Mouse (Mus musculus) naive thymus-derived CD4-positive, alpha-beta T cell, adult 5 months (primary cell): Measurements from ENCODE around the gene Slc48a1. TPM values are rescaled to one million over a fixed set of nuclear protein-coding genes. Genes with fewer than 3 reads are reported as not detected.

Source experiments
- polyA plus RNA-seq: library from polyadenylated mRNA; unstranded; fragments of 100-300 nt; shearing (Covaris generic); gene quantifications from one replicate; pipeline ENCODE4 v1.2.1, GENCODE M21; 2017

The Slc48a1 gene
- 38.3 TPM for polyA plus RNA-seq

DNA sequence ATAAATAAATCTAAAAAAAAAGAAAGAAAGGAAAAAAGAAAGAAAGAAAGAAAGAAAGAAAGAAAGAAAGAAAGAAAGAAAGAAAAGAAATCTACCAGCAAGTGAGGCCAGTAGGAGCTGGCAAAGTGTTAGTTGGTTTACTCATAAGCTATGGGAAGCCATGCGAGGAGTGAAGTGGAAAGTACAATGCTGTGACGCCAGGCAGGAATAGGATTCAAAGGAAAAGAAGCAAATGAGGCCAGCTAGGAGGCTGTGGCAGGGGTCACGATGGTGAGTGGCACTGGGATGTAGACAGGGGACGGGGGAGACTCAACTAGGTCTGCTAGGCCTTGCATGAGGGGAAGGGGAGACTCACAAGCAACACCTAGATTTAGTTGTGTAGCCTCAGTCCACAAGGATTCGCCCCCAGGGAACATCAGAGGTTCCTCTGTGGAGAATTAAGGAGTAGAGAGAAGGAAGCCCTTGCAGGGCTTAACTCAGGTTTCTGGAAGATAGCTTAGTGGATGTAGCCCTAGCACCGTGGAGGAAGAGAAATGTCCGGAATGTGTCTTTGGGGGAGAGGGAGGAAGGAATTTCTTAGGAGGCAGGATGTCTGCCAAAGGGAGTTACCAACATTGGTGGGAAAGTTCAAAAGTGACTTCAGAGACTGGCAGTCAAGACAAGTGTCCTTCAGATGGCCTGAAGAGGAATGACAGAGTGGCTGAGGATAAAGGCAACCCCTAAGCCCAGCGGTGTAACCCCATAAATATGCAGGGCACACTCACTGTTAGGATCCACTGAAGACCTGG, at the start of gene Slc48a1:
TSS of gene Slc48a1 (plus strand) at position 210 of the 788 bp plus-strand sequence.

GRCm38 (mm10) chr15:97731111-97731510, 47.2 kb upstream of the Slc48a1 start, which contains the start of gene Endou:
TSS of gene Endou (minus strand) at chr15:97731339.

DNA sequence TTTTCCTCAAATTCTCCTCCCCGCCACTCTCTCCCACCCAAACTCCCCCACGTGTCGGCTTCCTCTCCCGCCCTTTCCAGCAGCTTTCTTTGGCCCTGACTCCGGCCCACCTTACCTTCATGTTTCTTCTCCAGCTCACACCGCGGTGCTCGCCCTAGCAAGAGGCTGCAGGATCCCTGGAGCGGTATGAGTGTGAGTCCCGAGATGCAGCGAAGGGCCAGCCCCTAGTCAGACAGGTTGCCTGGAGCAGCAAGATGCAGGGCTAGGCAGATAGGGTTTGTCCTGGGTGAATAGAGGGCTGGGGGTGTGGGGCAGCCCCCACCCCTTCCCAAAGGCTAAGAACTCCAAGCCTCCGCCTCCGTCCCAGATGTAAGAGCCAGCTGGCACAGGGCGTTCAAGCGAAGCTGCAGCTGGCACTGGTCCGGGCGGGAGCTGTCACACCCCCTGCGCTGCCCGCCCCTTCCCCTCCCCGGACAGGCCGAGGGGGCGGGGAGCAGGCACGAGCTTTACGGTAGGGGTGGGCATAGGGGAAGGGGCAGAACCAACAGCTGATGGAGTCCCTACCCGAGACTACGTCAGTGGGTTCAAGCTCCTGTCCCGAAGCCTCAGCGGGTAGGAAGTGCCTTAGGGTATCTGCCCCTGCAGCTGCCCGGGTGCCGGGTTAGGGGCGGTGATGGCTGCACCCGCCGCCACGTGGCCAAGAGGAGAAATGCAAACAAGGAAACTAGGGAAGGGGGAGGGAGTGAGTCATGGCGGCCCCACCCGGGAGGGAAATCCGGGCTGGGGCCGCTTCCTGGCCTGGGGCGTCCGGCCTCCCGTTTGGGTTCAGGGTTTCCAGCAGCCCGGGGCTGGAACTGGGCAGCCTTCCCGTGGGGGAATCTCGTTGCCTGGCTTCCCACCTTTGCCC, 10.8 kb upstream of the Slc48a1 start, which contains the start of gene Rapgef3:
TSS of gene Rapgef3 (minus strand) at position 693 of the 907 bp plus-strand sequence.

Other genes with a start within 250 kb of the Slc48a1 start
- gene Rpap3, start 72.7 kb upstream of the Slc48a1 start, polyA plus RNA-seq: 21.7 TPM
- gene Endou, start 47.2 kb upstream of the Slc48a1 start, polyA plus RNA-seq: 0.77 TPM
- 1.3 TPM for gene Rapgef3, start 10.5 kb upstream of the Slc48a1 start, polyA plus RNA-seq
- gene Hdac7, start 66.0 kb downstream of the Slc48a1 start, polyA plus RNA-seq: 72.6 TPM
- 1.1 TPM for gene Vdr, start 132.1 kb downstream of the Slc48a1 start, polyA plus RNA-seq
- 17.3 TPM for gene Tmem106c, start 185.7 kb downstream of the Slc48a1 start, polyA plus RNA-seq
- gene Col2a1, start 226.2 kb downstream of the Slc48a1 start, polyA plus RNA-seq: not detected